Mouse (Mus musculus): ENCODE results near the gene Psmd3. TPM values are rescaled to one million over a fixed set of nuclear protein-coding genes. Genes with fewer than 3 reads are reported as not detected.
"Not testable (repeated sequence)": the region's sequence is repeated elsewhere in the genome, so short reads cannot be mapped to it uniquely, and the experiment has no call there.

Gene Psmd3
- total RNA-seq, 2 experiments from 2014 or later = 112 to 113 TPM

DNA sequence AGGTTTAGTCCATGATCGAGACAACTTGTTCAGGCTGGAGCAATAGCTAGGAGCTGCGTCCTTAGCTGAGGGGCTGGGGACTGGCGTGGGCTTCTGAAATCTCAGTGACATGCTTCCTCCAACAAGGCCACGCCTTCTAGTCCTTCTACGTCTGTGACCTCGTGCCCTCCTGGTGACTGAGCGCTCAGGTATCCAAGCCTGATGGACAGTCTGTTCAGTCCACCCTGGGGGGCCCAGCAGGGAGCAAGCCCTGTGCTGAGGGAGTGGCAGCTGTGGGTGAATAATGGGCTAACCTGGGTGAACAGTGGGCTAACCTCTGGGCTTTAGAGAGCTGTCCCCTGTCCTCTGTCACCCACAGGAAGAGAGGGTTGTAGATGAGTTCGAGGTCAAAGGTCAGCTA, 5.7 kb downstream of the Psmd3 start:
- no peak for DNase-seq

DNA sequence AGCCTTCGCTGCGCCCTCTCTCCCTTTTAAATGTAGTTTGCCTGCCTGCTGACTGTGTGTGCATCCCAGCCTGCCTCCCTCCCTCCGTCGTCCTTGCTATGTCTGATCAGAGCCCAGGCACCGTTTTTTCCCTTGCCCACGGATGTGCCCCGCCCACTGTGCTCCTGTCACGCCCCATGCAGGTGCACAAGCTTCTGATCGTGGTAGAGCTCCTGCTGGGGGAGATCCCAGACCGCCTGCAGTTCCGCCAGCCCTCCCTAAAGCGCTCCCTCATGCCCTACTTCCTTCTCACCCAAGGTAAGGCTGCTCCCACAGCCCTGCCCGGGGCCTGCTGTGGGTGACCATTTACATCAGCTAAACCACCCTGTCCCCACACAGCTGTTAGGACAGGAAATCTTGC, 10.8 kb downstream of the Psmd3 start:
- DNase-seq = no peak

DNA sequence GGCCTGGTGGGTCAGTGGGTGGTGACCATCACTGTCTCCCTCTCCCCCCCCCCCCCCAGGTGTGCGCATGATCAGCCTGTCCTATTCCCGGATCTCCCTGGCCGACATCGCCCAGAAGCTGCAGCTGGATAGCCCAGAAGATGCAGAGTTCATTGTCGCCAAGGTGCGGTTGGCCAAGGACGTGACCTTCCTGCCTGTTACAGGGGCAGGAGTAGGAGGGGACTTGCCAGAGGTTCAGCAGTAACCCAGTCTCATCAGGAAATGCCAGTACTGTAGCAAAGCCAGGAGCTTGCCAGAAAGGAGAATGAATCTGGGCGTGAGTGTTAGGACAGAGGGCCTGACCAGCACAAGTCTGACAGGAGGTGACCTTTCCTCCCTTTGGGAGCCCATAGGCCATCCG, 11.4 kb downstream of the Psmd3 start:
- no peak for DNase-seq

- DNase-seq = no peak
Observed at GRCm38 (mm10) chr11:98694301-98694700, 11.9 kb downstream of the Psmd3 start.

GRCm38 (mm10) chr11:98695408-98695807, 13.1 kb downstream of the Psmd3 start:
- no peak for DNase-seq

GRCm38 (mm10) chr11:98696454-98697216, 14.3 kb downstream of the Psmd3 start:
- no peak for DNase-seq

DNA sequence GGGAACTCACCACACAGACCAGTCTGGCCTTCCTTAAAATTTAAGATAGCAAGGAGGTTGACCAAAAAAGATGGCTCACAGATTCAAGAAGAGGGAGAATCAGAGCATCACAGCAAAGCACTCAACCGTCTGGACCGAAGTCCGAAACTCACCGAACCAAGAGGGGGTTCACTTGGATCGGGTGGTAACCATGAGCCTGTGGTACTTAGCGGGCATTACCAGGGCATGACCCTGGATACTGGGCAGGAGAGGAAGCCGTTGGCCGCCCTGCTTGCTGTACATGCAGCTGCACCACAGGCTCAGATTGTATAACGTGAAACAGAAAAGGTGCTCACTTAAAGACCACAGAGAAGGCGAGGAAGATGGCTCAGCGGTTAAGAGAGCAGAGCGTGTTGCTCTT, 14.9 kb downstream of the Psmd3 start:
- no peak for DNase-seq

DNA sequence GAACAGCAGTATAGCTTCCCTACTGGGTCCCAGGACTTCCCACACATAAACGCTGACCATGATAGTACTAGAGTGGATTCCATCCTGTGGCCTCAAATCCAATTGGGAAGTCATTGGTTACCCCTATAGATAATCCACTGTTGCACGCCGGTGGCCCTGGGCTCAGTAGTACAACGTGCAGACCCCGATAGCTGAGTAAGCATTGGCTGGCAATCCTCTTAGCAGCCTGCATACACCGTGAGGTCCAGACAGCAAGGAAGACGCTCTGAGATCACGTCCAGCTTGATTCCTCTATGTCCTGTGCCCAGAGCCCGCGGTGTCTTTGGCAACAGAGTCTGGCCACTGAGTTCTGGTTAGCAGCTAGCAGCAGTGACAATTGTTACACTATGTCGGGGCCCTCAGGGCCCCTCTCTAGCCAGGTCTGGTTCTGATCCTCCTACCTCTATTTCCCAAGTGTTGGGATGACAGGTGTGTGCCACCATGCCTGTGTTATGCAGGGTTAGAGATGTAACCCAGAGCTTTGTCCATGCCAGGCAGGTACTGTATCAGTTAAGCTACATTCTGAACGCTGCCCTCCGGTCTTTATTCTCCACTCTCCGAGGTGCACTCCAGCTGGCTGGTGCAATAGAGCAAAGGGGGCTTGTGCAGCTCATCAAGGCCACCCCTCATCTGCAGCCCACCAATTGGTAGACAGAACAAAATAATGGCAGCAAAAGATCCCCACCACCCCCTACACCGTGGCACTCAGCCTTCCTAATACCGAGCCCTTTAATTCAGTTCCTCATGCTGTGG, 16.7 kb downstream of the Psmd3 start:
- DNase-seq = no peak

GRCm38 (mm10) chr11:98699911-98700310, 17.6 kb downstream of the Psmd3 start:
- peak; percentile 81 for DNase-seq

DNA sequence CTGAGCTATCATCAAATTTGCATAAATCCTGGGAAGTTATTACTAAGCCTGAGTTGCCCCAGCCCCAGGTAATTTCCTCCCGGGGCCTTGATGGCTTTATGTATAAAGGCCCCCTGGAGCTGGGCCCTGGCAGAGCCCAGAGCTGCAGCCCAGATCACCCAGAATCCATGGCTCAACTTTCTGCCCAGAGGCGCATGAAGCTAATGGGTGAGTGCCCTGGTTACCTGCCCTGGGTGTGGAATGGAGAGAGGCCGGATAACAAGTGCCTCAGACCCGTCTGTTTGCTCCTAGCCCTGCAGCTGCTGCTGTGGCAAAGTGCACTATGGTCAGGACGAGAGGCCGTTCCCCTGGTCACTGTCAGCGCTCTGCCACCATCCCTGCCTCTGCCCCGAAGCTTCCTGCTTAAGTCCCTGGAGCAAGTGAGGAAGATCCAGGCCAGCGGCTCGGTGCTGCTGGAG, 18.9 kb downstream of the Psmd3 start, which contains the start of gene Csf3:
Gene Csf3, plus strand, starts transcription at position 51 of the 458 bp plus-strand sequence.
- DNase-seq = no peak

GRCm38 (mm10) chr11:98702323-98702722, 20.0 kb downstream of the Psmd3 start:
- DNase-seq = no peak

DNA sequence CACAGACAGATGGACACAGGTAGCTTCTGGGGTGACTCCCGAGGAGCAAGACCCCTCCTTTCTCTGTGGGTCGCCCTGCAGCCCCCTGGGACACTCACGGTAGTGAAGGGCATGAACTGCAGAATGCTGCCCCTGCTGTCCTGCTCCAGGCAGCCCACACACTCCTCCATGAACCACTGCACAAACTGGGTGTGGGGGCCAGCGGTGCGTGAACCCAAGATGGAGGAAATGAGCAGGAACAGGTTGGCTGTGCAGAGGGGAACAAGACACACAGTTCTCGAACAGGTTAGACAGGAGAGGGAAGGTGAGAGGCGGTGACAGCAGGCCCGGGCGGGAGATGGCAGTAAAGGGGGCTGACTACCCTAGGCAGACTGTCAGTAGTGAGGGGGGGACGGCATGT, 22.7 kb downstream of the Psmd3 start:
- DNase-seq = no peak

DNA sequence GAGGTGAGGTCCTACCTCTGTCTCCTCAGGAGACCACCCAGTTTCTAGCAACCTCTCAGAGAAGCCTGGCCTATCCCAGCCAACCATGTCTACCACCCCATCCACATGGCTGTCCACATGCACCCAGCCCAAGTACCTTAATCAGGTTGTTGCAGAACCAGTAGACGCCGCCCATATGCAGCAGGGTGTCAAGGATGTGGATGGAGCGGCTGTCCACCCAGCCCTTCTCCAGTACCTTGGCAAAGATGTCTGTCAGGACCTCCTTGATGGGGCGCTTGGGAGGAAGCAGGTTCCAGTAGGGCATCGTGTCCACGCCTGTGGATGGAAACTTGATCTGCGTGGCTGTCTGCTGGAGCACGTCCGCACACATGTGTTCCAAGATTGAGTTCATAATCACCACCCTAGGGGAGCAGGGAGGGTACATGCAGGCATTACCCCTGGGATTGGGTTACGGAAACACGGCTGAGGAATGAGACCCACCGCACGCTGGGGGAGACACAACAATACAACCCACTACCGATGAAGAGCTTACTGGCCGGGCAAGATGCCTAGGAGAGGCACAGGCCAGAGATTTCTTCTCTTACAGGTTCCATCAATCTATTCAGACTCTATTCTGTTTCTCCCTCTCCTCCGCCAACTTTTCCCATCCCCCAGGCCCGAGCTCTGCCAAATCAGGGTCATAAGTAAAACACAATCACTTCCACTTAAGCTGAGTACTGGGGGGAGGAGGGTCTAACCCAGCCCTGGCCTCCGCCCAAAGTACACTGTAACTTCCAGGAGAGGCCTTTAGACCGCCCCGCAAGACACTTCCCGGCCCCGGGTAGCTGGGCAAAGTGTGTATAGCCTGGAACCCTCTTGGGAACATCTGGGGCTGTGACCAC, 25.3 kb downstream of the Psmd3 start:
- peak; percentile 62 for DNase-seq

DNA sequence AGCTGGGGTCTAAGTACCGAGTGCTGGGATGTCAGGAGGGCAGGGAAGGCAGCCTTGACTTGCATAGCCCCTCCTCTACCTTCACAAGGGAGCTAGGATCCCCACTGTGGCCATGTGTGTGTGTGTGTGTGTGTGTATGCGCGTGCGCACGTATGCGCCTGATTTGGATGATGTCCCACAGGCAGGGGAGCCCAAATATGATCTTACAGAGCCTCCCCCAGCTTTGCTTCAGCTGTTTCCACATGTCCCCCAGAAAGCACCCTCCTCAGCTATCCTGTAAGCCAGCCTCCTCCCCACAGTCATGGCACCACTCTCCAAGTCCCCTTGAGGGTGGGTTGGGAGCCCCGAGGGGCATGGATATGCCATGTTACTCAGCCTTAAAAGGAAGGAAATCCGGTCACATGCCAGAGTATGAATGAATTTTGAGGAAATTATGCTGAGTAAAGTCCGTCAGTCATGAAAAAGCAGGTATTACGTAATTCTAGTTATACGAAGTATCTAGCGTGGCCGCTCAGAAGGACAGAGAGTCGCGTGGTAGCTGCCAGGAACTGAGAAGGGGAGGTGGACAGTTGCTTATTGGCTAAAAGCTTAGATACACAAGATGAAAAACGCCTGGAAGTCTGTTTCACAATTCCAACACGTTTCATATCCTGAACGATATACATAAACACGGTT, 26.1 kb downstream of the Psmd3 start:
- no peak for DNase-seq

DNA sequence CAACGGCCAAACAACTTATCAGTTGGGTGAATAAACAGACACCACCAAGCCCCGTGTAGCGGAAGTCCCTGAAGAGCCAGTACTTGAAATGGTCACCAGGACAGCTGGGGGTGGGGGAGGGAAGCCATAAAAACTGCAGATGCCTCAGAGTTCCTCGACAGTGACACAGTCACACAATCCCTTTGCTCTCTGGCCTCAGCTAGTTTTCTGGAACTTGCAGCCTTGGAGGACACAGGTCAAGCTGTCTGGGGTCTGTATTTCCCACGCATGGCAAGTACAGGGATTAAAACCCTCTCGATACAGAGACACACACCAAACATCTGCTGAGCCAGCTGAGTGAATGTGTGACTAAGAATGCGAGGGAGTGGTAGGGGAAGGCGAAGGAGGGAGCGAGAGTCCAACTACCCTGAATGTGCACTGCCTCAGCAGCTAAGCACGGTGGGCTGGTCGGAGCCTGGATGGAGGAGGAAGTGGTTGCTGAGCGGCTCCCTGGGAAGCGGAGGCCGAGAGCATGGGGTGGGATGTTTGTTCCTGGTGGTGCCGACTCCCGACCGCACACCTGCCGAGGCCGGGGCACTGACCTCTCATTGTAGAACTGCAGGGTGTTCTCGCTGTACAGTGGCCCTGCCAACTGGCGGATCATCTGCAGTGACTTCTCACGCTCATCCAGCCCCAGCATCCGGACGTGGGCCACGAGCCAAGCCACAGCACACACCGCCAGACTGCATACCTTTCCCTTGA, 26.8 kb downstream of the Psmd3 start:
- peak; percentile 48 for DNase-seq

GRCm38 (mm10) chr11:98710416-98711045, 28.2 kb downstream of the Psmd3 start:
- peak; percentile 90 for DNase-seq

GRCm38 (mm10) chr11:98711046-98711434, 28.7 kb downstream of the Psmd3 start:
- DNase-seq = no peak

DNA sequence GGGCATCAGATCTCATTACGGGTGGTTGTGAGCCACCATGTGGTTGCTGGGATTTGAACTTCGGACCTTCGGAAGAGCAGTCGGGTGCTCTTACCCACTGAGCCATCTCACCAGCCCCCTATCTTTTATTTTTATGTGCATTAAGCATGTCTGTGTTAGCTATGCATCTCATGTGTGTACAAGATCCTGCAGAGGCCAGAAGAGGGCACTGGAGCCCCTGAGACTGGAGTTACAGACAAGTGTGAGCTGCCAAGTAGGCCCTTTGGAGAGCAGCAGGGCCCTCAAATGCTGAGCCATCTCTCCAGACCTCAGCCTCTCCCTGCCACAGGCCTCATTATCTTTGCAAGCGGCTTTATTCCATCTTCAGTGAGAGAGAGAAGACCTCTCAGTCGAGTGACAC, 29.7 kb downstream of the Psmd3 start:
- DNase-seq = not testable (repeated sequence)

DNA sequence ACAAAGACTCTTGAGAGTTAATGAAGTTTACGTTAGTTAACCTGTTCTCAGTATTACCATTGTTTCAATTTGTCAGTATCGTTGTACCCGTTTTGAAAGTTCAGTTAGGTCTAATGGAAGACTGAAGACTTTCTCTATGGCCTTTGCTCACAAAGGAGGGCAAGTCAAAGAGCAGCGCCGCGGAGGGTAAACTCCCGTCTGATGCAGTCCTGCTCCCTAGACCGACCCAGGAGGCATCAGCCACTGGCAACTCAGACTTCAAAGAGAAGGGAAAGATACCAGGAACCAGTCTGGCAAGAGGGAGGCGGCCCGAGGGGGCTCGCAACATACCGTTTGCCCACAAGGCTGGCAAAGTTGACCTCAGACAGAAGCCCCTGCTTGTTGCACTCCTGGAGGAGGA, 31.3 kb downstream of the Psmd3 start:
- DNase-seq = no peak

DNA sequence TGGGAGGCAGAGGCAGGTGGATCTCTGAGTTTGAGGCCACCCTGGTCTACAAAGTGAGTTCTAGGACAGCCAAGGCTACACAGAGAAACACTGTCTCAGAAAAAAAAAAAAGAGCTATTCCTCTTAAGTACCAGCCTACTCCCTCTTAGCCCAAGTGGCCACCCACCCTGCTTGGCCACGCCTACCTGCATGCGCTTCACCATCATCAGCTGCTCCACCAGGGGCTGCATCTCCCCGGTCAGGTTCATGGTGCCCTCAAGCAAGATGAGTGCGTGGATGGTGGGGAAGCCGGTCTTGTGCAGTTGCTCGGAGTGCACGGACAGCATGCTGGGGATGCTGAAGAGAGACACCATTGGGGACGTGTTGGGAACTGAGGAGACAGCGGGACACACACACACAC, 33.6 kb downstream of the Psmd3 start:
- DNase-seq = no peak

DNA sequence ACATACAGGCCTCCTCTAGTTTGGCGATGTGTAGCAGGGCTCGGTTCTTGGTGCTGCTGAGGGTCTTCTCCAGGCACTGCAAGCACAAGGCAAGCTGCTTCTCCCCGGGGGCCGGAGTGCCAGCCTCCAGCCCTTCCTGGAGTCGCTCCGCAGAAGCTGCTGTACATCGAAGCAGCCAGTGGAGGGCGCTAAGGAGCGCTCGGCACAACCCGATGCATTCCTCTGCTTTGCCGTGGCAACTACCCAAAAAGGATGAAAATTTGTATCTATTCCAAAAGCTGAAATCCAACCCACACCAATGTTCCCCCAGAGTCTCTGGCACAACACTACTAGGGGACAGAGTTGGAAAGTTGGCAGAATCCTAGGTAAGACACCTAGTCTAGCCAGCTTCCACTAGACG, 35.5 kb downstream of the Psmd3 start:
- peak; percentile 88 for DNase-seq

All from gastrocnemius, postnatal 10 days (tissue).